Mouse (Mus musculus) liver, adult 2 months (tissue): ENCODE measurements around the gene Kcnmb2. TPM values are rescaled to one million over a fixed set of nuclear protein-coding genes. Genes with fewer than 3 reads are reported as not detected.
A peak's percentile ranks its signal among the peaks of the same experiment; 100 is the strongest.

Experiments
- DNase-seq: peaks from one replicate; pipeline ENCODE4 v3.0.0-alpha.2; 2011; ENCODE audit warnings: low read depth, low spot score; ENCODE audit errors: extremely low read depth
- H3K27ac ChIP-seq: fragments of 200-500 bp; replicated peaks from 2 replicates; pipeline ENCODE4 v1.5.1; 2012; ENCODE audit warnings: low read depth, mild to moderate bottlenecking, control low read depth, inconsistent platforms, low read length; ENCODE audit not compliant: insufficient read depth
- H3K27me3 ChIP-seq: fragments of 200-500 bp; 2 replicates; pipeline ENCODE4 v1.6.1; 2012; ENCODE audit warnings: mild to moderate bottlenecking, moderate library complexity, low read length, inconsistent platforms; ENCODE audit not compliant: control insufficient read depth, insufficient read depth
- H3K36me3 ChIP-seq: fragments of 200-500 bp; 2 replicates; pipeline ENCODE4 v1.6.1; 2012; ENCODE audit warnings: low read length, inconsistent platforms; ENCODE audit not compliant: control insufficient read depth, insufficient read depth
- H3K4me1 ChIP-seq: fragments of 200-500 bp; 2 replicates; pipeline ENCODE4 v1.6.1; 2011; ENCODE audit warnings: low read length; ENCODE audit not compliant: control insufficient read depth, insufficient read depth
- H3K4me3 ChIP-seq: fragments of 200-500 bp; 2 replicates; pipeline ENCODE4 v1.5.1; 2011; ENCODE audit warnings: low read depth, mild to moderate bottlenecking, control low read depth, low read length, moderate library complexity; ENCODE audit not compliant: insufficient read depth
- H3K79me2 ChIP-seq: fragments of 200-500 bp; 2 replicates; pipeline ENCODE4 v1.6.1; 2012; ENCODE audit warnings: inconsistent platforms, mild to moderate bottlenecking, low read length, moderate library complexity; ENCODE audit not compliant: control insufficient read depth, insufficient read depth
- H3K9ac ChIP-seq: fragments of 200-500 bp; 2 replicates; pipeline ENCODE4 v1.6.1; 2012; ENCODE audit warnings: low read depth, mild to moderate bottlenecking, control low read depth, inconsistent platforms, low read length
- CTCF ChIP-seq: fragments of 200-500 bp; IDR thresholded peaks from 2 replicates; pipeline ENCODE4 v1.5.1; 2011; ENCODE audit warnings: low read depth, low read length, control low read depth
- POLR2A ChIP-seq: fragments of 200-500 bp; IDR thresholded peaks from 2 replicates; pipeline ENCODE4 v1.6.1; 2011; ENCODE audit warnings: low read length, control low read depth; ENCODE audit not compliant: insufficient read depth; ENCODE audit errors: extremely low read depth
- WGBS: fragments of 180-500 bp; shearing (Covaris S2); methylation state at CpG from one replicate; pipeline ENCODE4 v1.1.7; 2018; 5-methylcytosine and 5-hydroxymethylcytosine counted together
- polyA plus RNA-seq: library from polyadenylated mRNA; depleted of rRNA; stranded (reverse); fragments of >200 nt; gene quantifications from 2 replicates; pipeline ENCODE4 v1.2.3, GENCODE M21; 2012
- total RNA-seq: library from RNA; depleted of rRNA; stranded (reverse); fragments of >200 nt; gene quantifications from 2 replicates; pipeline ENCODE4 v1.2.3, GENCODE M21; 2014

The Kcnmb2 gene
- total and polyA plus RNA-seq, 2 experiments, result 0.05 TPM; not detected in 1

DNA sequence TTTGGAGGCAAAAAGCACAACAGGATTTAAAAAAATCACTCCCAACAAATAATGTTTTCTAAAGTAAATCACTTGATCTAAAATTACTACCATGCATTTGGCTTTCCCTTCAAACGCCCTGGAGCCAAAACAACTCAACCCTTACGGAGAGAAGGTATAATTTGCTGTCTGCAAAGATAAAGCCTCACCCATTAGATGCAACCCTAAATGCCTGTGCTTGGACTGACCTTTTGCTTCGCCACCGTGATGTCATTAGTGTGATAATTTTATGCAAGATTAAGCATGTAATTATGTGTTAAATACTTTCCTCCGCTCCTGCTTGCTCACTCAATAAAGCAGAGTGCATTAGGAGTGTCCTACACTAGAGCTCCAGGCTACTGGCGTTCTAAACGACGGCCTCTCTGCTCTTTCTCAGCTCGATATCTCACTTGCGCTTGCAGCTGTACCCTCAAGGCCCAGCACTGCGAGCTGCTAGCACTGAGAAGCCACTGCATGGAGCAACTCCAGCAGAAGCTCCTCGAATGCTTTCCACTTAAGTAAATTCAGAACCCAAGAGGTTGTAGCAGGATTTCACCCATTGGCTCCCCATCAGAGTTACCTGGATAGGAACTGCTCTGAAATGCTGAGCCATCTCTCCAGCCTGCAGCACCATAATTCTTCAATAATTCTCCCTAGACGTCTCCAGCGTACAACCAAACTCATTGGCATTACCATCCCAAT is 247.7 kb downstream of the Kcnmb2 start:
- H3K27ac ChIP-seq, result no peak overlapping the region
- H3K36me3 ChIP-seq, result no peaks in the 10 kb centered on the region
- H3K4me3 ChIP-seq, result no peak overlapping the region
- TF ChIP-seq CTCF (no peak), POLR2A (no peak)
- H3K4me1 ChIP-seq, result no peaks in the 10 kb centered on the region
- H3K27me3 ChIP-seq, result no peaks in the 10 kb centered on the region
- no peak for DNase-seq
- H3K79me2 ChIP-seq, result no peaks in the 10 kb centered on the region
- 78% methylated on average over 14 of the region's 14 CpGs for WGBS
- no peak overlapping the region for H3K9ac ChIP-seq

- no peak for DNase-seq
- WGBS, result 74% methylated on average over 6 of the region's 6 CpGs
- Histone ChIP-seq H3K79me2 (no peaks in the 10 kb centered on the region), H3K27ac (no peak overlapping the region), H3K4me3 (no peak overlapping the region), H3K27me3 (no peaks in the 10 kb centered on the region), H3K9ac (no peak overlapping the region), H3K4me1 (no peaks in the 10 kb centered on the region), H3K36me3 (no peaks in the 10 kb centered on the region)
- TF ChIP-seq POLR2A, result no peak
- TF ChIP-seq CTCF, result no peak
These were observed 278.2 kb downstream of the Kcnmb2 start for GRCm38 (mm10) chr3:32180519-32180918.

- DNase-seq, result no peak
- Histone ChIP-seq H3K36me3 (no peaks in the 10 kb centered on the region), H3K9ac (no peak overlapping the region), H3K27me3 (no peaks in the 10 kb centered on the region), H3K4me1 (no peaks in the 10 kb centered on the region), H3K27ac (no peak overlapping the region), H3K79me2 (no peaks in the 10 kb centered on the region), H3K4me3 (no peak overlapping the region)
- 60% methylated on average over 2 of the region's 2 CpGs for WGBS
- TF ChIP-seq CTCF (no peak), POLR2A (no peak)
These were observed 283.7 kb downstream of the Kcnmb2 start for GRCm38 (mm10) chr3:32185855-32186522.

DNA sequence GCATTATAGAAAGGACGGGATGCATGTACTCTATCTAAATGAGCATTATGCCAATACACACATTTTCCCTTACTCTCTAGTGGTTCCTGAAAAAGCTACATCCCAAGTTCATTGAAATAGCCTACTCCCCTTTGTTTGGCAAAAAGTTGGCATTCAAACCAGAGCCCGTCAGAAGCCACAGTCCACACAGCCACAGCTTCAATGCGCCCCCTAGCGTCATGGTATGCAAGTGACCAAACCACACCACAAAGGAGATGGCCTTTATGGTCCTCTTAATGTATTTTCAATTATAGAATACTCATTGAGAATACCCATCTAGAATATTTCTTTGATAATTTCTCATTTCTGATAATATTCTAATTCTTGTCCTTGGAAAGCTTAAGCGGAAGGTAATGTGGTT is 286.2 kb downstream of the Kcnmb2 start:
- no peak overlapping the region for H3K4me3 ChIP-seq
- no peaks in the 10 kb centered on the region for H3K36me3 ChIP-seq
- no peaks in the 10 kb centered on the region for H3K79me2 ChIP-seq
- H3K27ac ChIP-seq, result no peak overlapping the region
- WGBS, result 31% methylated on average over 5 of the region's 5 CpGs
- H3K4me1 ChIP-seq, result no peaks in the 10 kb centered on the region
- no peaks in the 10 kb centered on the region for H3K27me3 ChIP-seq
- peak; percentile 20 for DNase-seq
- TF ChIP-seq CTCF (peak; percentile 76), POLR2A (no peak)
- H3K9ac ChIP-seq, result no peak overlapping the region

GRCm38 (mm10) chr3:32188955-32189354 is 286.6 kb downstream of the Kcnmb2 start:
- no peak for DNase-seq
- H3K4me3 ChIP-seq, result no peak overlapping the region
- H3K27ac ChIP-seq, result no peak overlapping the region
- H3K4me1 ChIP-seq, result no peaks in the 10 kb centered on the region
- no peaks in the 10 kb centered on the region for H3K79me2 ChIP-seq
- H3K27me3 ChIP-seq, result no peaks in the 10 kb centered on the region
- no peak overlapping the region for H3K9ac ChIP-seq
- WGBS, result 86% methylated on average over 2 of the region's 2 CpGs
- TF ChIP-seq CTCF (no peak), POLR2A (no peak)
- no peaks in the 10 kb centered on the region for H3K36me3 ChIP-seq

DNA sequence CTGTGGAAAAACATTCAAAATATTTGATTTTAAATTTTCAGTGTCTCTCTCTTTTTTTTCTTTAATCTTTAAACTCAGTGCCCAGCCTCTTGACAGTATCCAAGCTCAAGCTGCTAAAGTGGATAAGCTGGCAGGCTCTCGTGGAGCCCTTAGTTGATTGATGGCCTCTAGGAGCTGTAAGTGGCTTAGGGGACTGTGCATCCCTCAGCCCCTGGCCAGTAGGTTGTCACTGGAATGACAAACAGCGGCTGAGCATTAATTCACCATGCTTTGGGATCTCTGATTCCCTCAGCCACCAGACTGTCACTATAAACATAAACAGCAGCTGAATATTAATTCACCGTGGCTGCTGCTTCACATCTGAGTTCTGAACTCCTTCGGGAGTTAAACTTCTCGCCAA is 287.6 kb downstream of the Kcnmb2 start:
- no peaks in the 10 kb centered on the region for H3K4me1 ChIP-seq
- H3K27ac ChIP-seq, result no peak overlapping the region
- no peaks in the 10 kb centered on the region for H3K79me2 ChIP-seq
- 64% methylated on average over 5 of the region's 5 CpGs for WGBS
- no peaks in the 10 kb centered on the region for H3K27me3 ChIP-seq
- no peak for TF ChIP-seq CTCF
- TF ChIP-seq POLR2A, result no peak
- no peaks in the 10 kb centered on the region for H3K36me3 ChIP-seq
- no peak overlapping the region for H3K4me3 ChIP-seq
- no peak overlapping the region for H3K9ac ChIP-seq
- no peak for DNase-seq
